Mouse (Mus musculus): ENCODE data around the gene Acp5. TPM values are rescaled to one million over a fixed set of nuclear protein-coding genes. Genes with fewer than 3 reads are reported as not detected.
"Not testable (repeated sequence)": the region's sequence is repeated elsewhere in the genome, so short reads cannot be mapped to it uniquely, and the experiment has no call there.

Gene Acp5
- polyA plus RNA-seq, 1 experiment from 2014 or later = 20.9 TPM

- peaks cover 21% of the 10 kb centered on the region for H3K4me1 ChIP-seq (replicated peaks)
- H3K9me3 ChIP-seq = no peaks in the 10 kb centered on the region
- DNase-seq (ENCODE audit: low spot score) = peak; percentile 53
- peaks cover 12% of the 10 kb centered on the region for H3K36me3 ChIP-seq
- 31% methylated on average over 10 of the region's 10 CpGs for WGBS
- peaks cover 12% of the 10 kb centered on the region for H3K27me3 ChIP-seq (ENCODE audit: insufficient read depth, poor library complexity, severe bottlenecking)
- H3K27ac ChIP-seq = no peak overlapping the region
- H3K4me3 ChIP-seq = peak overlapping the region; percentile 27; the same call in 1 of the 2 replicates
Measured at GRCm38 (mm10) chr9:22155614-22156013, 20.1 kb upstream of the Acp5 start.

DNA sequence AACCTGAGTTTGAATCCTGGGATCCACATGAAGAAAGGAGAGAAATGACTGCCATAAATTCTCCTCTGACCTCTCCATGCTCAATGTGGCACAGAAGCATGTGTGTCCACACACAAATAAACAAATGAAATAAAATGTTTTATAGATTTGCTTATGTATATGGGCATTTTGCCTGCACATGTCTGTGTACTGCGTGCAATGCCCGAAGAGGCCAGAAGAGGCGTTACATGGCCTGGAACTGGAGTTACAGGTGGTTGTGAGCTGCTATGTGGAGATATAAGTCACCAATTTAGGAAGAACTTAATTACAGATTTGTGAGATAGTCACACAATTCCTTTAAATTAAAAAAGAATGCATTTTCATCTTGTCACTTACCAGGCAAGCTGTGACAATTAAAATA is 18.3 kb upstream of the Acp5 start:
- no peak overlapping the region for H3K4me3 ChIP-seq
- DNase-seq (ENCODE audit: low spot score) = no peak
- 92% methylated on average over 3 of the region's 3 CpGs for WGBS
- H3K27ac ChIP-seq = no peak overlapping the region
- H3K9me3 ChIP-seq = peaks cover 8% of the 10 kb centered on the region; the same call in 1 of the 2 replicates
- H3K4me1 ChIP-seq (replicated peaks) = peaks cover 21% of the 10 kb centered on the region
- H3K27me3 ChIP-seq (ENCODE audit: insufficient read depth, poor library complexity, severe bottlenecking) = peaks cover 12% of the 10 kb centered on the region
- H3K36me3 ChIP-seq = peaks cover 10% of the 10 kb centered on the region

DNA sequence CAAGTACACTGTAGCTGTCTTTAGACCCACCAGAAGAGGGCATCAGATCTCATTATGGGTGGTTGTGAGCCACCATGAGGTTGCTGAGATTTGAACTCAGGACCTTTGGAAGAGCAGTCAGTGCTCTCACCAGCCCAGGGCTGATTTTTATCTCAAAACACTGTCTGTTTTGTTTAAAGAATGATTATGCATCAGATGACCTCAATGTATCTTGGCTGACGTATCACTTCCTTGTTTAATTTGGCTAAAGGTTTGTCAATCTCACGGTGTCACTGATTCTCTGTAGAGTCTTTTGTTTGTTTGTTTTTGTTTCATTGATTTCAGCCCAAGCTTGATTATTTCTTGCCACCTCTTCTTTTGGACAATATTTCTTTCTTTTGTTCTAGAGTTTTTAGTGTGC is 15.4 kb upstream of the Acp5 start:
- WGBS = 93% methylated on average over 2 of the region's 2 CpGs
- no peaks in the 10 kb centered on the region for H3K36me3 ChIP-seq

DNA sequence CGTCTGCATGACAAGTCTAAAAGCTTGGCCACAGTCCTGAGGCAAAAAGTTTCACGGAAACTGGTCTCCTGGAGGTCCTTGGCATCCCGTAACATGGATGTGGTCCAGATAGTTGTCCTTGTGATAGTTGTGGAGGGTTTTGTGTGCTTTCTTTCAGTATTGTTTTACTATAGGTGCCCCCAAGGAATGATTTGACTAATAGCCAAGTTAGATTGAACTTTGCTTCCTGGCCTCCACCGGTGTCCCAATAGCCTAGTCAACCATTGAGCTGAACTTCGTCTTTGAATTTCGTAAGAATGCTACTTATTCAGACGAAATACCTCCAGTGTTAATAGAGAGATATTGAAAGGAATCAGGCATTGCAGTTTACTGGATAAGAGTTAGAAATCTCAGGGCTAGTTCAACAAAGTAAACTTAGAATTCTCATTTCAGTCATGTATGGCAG is 14.8 kb upstream of the Acp5 start:
- not testable (repeated sequence) for H3K27me3 ChIP-seq (ENCODE audit: insufficient read depth, poor library complexity, severe bottlenecking); H3K4me3 ChIP-seq; DNase-seq (ENCODE audit: low spot score); H3K36me3 ChIP-seq; H3K27ac ChIP-seq; H3K4me1 ChIP-seq (replicated peaks)
- H3K9me3 ChIP-seq = peaks cover 18% of the 10 kb centered on the region; the same call in 1 of the 2 replicates
- 88% methylated on average over 7 of the region's 7 CpGs for WGBS

More for the DNA sequence above, 15.4 kb upstream of the Acp5 start:
- H3K27ac ChIP-seq = no peak overlapping the region
- no peaks in the 10 kb centered on the region for H3K27me3 ChIP-seq (ENCODE audit: insufficient read depth, poor library complexity, severe bottlenecking)
- H3K4me3 ChIP-seq = no peak overlapping the region
- no peak for DNase-seq (ENCODE audit: low spot score)
- peaks cover 4% of the 10 kb centered on the region for H3K4me1 ChIP-seq (replicated peaks)
- H3K9me3 ChIP-seq = peaks cover 18% of the 10 kb centered on the region; the same call in 1 of the 2 replicates

DNA sequence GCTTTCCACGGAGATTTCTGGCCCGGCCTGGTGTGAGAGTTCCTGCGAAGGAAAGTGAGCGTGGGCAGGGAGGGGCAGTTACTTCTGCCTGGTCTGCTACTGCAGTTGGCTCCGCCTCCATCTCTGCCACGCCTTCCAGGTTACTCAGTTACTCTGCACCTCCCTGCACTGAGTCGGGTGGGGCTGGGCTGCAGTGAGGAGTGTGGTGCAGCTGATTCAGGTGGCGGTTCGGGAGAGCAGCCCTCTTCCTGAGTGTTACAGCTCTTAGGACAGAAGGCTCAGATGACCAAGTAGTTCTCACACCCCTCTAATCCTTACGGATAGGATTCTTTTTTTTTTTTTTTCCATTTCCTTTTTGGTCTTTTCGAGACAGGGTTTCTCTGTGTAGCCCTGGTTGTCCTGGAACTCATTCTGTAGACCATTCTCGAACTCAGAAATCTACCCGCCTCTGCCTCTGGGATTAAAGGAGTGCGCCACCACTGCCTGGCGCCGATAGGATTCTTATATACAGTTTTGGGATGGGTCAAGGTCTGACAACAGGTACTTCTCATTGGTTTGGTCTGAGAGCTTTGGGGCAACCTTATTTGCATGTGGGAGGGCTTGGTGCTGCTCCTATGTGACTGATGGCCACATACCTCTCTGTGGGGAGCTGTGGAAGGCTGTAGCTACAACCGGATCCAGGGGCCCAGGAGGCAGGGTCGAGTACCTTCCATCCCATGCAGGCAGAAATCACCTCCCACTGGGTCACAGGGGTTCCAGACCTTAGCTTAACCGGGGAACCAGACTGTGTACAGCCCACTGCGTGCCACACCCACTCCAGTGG is 14.1 kb upstream of the Acp5 start:
- Histone ChIP-seq H3K4me1 (replicated peaks) (no peaks in the 10 kb centered on the region), H3K27me3 (ENCODE audit: insufficient read depth, poor library complexity, severe bottlenecking) (no peaks in the 10 kb centered on the region), H3K9me3 (peaks cover 18% of the 10 kb centered on the region; the same call in 1 of the 2 replicates), H3K27ac (no peak overlapping the region), H3K36me3 (no peaks in the 10 kb centered on the region), H3K4me3 (no peak overlapping the region)
- 75% methylated on average over 20 of the region's 20 CpGs for WGBS
- no peak for DNase-seq (ENCODE audit: low spot score)

GRCm38 (mm10) chr9:22144304-22144965 is 8.9 kb upstream of the Acp5 start:
- Histone ChIP-seq H3K27me3 (ENCODE audit: insufficient read depth, poor library complexity, severe bottlenecking) (no peaks in the 10 kb centered on the region), H3K4me3 (no peak overlapping the region), H3K27ac (no peak overlapping the region), H3K9me3 (peaks cover 13% of the 10 kb centered on the region; the same call in 1 of the 2 replicates), H3K36me3 (no peaks in the 10 kb centered on the region), H3K4me1 (replicated peaks) (no peaks in the 10 kb centered on the region)
- WGBS = 89% methylated on average over 8 of the region's 8 CpGs
- DNase-seq (ENCODE audit: low spot score) = no peak

GRCm38 (mm10) chr9:22143108-22144037 is 7.9 kb upstream of the Acp5 start:
- no peak overlapping the region for H3K4me3 ChIP-seq
- WGBS = 58% methylated on average over 17 of the region's 17 CpGs
- no peaks in the 10 kb centered on the region for H3K4me1 ChIP-seq (replicated peaks)
- H3K9me3 ChIP-seq = peaks cover 11% of the 10 kb centered on the region; the same call in 1 of the 2 replicates
- no peak overlapping the region for H3K27ac ChIP-seq
- H3K36me3 ChIP-seq = no peaks in the 10 kb centered on the region
- H3K27me3 ChIP-seq (ENCODE audit: insufficient read depth, poor library complexity, severe bottlenecking) = no peaks in the 10 kb centered on the region
- peak; percentile 86 for DNase-seq (ENCODE audit: low spot score)

DNA sequence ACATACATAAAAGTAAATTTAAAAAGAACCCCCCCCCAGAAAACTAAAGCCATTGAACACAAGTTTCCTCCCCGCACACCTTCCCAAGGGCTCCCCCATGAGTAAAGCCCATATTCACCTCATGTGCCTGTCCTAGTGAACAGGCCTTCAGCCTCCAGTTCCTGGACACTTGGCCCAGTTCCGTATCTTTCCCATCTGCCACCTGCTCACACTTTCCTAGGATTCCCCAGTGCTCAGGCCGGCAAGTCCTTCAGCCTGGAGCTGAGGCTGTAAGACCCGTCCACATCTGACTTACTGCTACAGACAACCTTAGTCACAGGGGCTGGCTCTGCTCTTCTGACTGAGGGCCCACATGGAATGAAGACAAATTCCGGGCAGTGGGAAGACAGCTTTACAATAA is 4.2 kb upstream of the Acp5 start:
- Histone ChIP-seq H3K4me3 (no peak overlapping the region), H3K9me3 (no peaks in the 10 kb centered on the region), H3K27ac (no peak overlapping the region), H3K4me1 (replicated peaks) (peaks cover 14% of the 10 kb centered on the region), H3K36me3 (no peaks in the 10 kb centered on the region), H3K27me3 (ENCODE audit: insufficient read depth, poor library complexity, severe bottlenecking) (peaks cover 30% of the 10 kb centered on the region)
- WGBS = 92% methylated on average over 5 of the region's 5 CpGs
- DNase-seq (ENCODE audit: low spot score) = no peak

GRCm38 (mm10) chr9:22138480-22138879 is 3.0 kb upstream of the Acp5 start:
- Histone ChIP-seq H3K27me3 (ENCODE audit: insufficient read depth, poor library complexity, severe bottlenecking) (peaks cover 31% of the 10 kb centered on the region), H3K27ac (no peak overlapping the region), H3K9me3 (no peaks in the 10 kb centered on the region), H3K4me3 (no peak overlapping the region), H3K36me3 (no peaks in the 10 kb centered on the region), H3K4me1 (replicated peaks) (peaks cover 14% of the 10 kb centered on the region)
- 35% methylated on average over 2 of the region's 2 CpGs for WGBS
- peak; percentile 46 for DNase-seq (ENCODE audit: low spot score)

DNA sequence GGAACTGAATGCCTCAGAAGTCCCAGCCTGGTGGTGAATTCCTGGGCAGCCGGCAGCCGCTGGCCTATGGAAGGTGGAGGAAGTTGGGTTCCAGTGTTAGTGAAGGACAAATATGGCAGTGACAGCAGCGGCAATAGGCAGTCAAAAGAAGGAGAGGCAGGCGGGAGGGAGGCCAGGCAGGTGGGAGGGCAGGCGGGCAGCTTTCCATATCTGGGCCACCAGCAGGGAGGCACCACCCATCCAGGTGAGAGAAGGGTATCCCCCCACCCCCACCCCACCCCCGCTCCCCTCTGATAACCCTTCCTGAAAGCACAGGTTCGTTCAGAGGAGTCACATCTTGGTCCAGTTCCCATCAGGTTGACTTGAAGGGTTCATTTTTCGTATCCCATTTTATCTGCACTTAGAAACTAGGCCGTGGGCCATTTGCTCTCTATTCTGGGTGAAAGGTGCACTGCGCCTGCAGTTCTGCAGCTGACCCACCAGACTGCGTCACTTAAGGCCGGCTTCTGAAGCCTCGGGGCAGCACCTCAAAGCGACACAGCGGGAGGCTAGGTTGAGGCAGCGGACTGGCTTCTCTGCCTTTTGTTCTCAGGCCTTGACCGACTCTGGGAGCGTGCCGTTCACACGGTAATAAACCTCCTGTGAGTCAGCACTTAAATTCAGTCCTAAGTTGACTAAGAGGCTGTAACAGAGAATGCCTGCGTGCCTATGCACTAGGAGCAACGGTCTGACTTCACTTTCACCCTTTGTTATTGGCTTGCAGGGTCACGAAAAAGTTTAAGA is 1.4 kb upstream of the Acp5 start:
- H3K27me3 ChIP-seq (ENCODE audit: insufficient read depth, poor library complexity, severe bottlenecking) = peaks cover 46% of the 10 kb centered on the region
- peak overlapping the region; percentile 26 for H3K4me3 ChIP-seq
- H3K4me1 ChIP-seq (replicated peaks) = peaks cover 16% of the 10 kb centered on the region
- peak overlapping the region; percentile 36 for H3K27ac ChIP-seq
- no peaks in the 10 kb centered on the region for H3K36me3 ChIP-seq
- peak; percentile 40 for DNase-seq (ENCODE audit: low spot score)
- WGBS = 12% methylated on average over 23 of the region's 23 CpGs
- H3K9me3 ChIP-seq = no peaks in the 10 kb centered on the region

GRCm38 (mm10) chr9:22134988-22135643 is 395 bp downstream of the Acp5 start:
- H3K36me3 ChIP-seq = no peaks in the 10 kb centered on the region
- peaks cover 65% of the 10 kb centered on the region for H3K27me3 ChIP-seq (ENCODE audit: insufficient read depth, poor library complexity, severe bottlenecking)
- no peak for DNase-seq (ENCODE audit: low spot score)
- H3K9me3 ChIP-seq = no peaks in the 10 kb centered on the region
- H3K27ac ChIP-seq = peak overlapping the region; percentile 59
- 82% methylated on average over 9 of the region's 9 CpGs for WGBS
- H3K4me1 ChIP-seq (replicated peaks) = peaks cover 26% of the 10 kb centered on the region
- H3K4me3 ChIP-seq = peak overlapping the region; percentile 21; the same call in 1 of the 2 replicates
